Mouse (Mus musculus) CD4-positive helper T cell, adult 2 months (primary cell): ENCODE data around the gene Magea5.
"Not testable (repeated sequence)": the region's sequence is repeated elsewhere in the genome, so short reads cannot be mapped to it uniquely, and the experiment has no call there.

Source experiments
- DNase-seq: peaks from one replicate; pipeline ENCODE4 v3.0.0-alpha.2; 2012; ENCODE audit warnings: low read depth, missing footprints, low spot score

Magea5 gene

GRCm38 (mm10) chrX:155063045-155063444 is at the start of gene Magea5:
Gene Magea5 (minus strand): TSS chrX:155063145.
- DNase-seq = not testable (repeated sequence)

DNA sequence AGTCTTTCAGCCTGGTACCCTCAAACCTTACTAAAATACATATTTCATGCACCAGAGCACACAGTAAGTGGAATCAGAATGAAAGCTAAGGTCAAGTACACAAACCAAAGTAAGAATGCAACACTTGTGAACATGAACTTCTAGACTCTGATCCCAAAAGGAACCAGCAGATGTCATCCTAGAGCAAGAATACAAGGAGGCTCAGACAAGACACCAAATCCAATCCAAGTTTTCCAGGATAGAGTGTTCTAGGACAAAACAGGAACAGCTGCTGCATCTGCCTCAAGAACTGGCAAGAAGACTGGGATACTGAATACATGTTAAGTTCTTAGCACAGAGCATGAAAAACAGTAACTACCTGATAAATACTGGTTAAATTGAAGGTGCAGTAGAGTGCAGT is 35.1 kb upstream of the Magea5 start:
- no peak for DNase-seq

DNA sequence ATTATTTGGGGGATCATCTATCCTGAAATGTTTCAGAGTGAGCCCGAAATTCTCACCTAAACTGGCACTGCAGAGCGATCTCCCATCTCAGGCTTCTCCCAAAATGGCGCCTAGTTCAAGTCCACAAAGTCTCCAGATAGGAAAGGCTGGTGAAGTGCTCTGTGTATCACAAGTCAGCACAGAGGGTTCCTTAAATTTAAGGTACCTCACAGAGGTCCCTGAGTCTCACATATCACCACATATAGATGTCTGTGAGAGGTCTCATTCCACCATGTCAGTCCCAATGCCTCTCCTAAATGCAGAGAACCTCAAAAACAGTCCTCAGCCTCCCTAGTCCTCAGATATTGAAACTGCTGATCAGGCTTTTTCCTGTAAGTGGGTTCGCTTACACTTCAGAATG is 30.6 kb upstream of the Magea5 start, which contains the start of gene Magea2:
Magea2 (minus strand) TSS at position 101 of the 400 bp plus-strand sequence.
- not testable (repeated sequence) for DNase-seq

GRCm38 (mm10) chrX:155089693-155090092 is 26.7 kb upstream of the Magea5 start, which contains the start of gene Magea1:
Gene Magea1 (minus strand): TSS chrX:155089793.
- DNase-seq = not testable (repeated sequence)
